Mouse (Mus musculus) urinary bladder, postnatal 10 days (tissue): ENCODE data around the gene Grin1.
"Not testable (repeated sequence)": the region's sequence is repeated elsewhere in the genome, so short reads cannot be mapped to it uniquely, and the experiment has no call there.

ENCODE experiments used
- DNase-seq: peaks from one replicate; pipeline ENCODE4 v3.0.0; 2022; ENCODE audit warnings: low spot score

Grin1 gene

GRCm38 (mm10) chr2:25286837-25287636 is 31.9 kb downstream of the Grin1 start:
- no peak for DNase-seq

GRCm38 (mm10) chr2:25286314-25286713 is 32.7 kb downstream of the Grin1 start:
- no peak for DNase-seq

GRCm38 (mm10) chr2:25285551-25285950 is 33.4 kb downstream of the Grin1 start:
- DNase-seq = no peak

GRCm38 (mm10) chr2:25278928-25279882 is 39.8 kb downstream of the Grin1 start:
- DNase-seq = no peak

DNA sequence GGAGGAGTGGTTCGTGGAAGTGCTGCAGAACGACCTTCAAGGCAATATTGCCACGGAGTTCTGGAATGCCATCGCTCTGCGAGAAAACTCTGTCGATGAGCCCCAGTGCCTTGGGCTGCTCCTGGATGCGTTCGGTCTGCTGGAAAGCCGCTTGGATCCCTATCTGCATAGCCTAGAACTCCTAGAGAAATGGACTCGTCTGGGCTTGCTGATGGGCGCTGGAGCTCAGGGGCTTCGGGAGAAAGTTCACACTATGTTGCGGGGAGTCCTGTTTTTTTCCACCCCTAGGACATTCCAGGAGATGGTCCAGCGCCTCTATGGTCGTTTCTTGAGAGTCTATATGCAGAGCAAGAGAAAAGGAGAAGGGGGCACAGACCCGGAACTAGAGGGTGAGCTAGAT is 46.0 kb downstream of the Grin1 start:
- no peak for DNase-seq

DNA sequence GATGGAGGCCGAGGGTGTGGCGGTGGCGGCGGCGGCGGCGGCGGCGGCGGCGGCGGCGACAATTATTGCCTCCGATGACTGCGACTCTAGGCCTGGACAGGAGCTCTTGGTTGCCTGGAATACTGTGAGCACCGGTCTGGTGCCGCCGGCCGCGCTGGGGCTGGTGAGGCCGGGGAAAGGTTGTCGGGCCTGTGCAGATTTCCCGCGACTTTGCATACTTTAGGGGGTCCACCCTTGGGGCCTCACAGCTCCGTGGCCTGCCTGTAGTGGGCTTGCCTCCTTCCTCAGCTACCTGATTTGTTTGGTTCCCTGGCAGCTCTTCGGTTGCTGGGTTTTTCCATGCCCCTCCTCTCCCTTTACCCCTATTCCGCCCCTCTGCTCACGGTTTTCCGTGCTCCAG is 46.5 kb downstream of the Grin1 start:
- no peak for DNase-seq

GRCm38 (mm10) chr2:25271827-25272511 is 47.0 kb downstream of the Grin1 start, which contains the start of the genes Ssna1 and Anapc2:
Ssna1 (minus strand) TSS chr2:25272438.
Anapc2 (plus strand) TSS chr2:25272478.
- DNase-seq = peak; percentile 95

- no peak for DNase-seq
Measured at GRCm38 (mm10) chr2:25267746-25268309, 51.2 kb downstream of the Grin1 start.

GRCm38 (mm10) chr2:25267241-25267640 is 51.7 kb downstream of the Grin1 start:
- DNase-seq = no peak

DNA sequence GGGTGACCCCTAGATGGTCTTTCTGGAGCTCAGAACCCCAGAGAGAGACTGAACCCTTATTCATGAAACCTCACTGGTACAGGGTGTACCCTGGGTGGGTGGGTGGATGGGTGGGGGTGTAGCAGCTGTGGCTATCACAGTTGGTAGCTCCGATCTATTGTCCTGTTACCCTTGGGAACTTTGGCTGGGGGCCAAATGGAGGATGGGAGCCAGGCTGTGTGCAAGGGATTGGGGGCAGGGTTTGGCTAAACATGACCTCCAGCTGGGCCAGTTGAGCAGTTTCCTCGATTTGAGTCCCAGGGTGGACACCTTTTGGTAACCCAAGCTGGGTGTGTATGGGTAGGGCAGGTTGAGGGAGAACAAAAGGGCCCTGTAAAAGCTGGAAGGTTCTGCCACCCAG is 52.3 kb downstream of the Grin1 start:
- DNase-seq = no peak

- DNase-seq = no peak
Measured at GRCm38 (mm10) chr2:25265897-25266656, 52.9 kb downstream of the Grin1 start.

- DNase-seq = no peak
Measured at GRCm38 (mm10) chr2:25264851-25265250, 54.1 kb downstream of the Grin1 start.

DNA sequence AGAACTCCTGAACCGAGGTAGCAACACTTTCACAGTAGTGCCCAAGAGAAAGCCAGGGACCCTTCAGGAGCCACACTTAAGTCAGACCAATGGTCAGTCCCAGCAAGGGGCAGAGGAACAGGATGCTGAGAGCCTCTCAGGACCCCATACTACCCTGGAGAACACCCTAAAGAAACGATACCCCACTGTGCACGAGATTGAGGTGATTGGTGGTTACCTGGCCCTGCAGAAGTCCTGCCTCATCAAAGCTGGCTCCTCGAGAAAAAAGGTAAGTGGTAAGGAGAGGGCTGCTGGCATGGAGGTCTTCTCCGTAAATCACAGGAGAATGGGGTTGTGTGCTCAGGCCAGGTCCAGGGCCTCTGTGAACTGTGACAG is 54.7 kb downstream of the Grin1 start:
- no peak for DNase-seq

DNA sequence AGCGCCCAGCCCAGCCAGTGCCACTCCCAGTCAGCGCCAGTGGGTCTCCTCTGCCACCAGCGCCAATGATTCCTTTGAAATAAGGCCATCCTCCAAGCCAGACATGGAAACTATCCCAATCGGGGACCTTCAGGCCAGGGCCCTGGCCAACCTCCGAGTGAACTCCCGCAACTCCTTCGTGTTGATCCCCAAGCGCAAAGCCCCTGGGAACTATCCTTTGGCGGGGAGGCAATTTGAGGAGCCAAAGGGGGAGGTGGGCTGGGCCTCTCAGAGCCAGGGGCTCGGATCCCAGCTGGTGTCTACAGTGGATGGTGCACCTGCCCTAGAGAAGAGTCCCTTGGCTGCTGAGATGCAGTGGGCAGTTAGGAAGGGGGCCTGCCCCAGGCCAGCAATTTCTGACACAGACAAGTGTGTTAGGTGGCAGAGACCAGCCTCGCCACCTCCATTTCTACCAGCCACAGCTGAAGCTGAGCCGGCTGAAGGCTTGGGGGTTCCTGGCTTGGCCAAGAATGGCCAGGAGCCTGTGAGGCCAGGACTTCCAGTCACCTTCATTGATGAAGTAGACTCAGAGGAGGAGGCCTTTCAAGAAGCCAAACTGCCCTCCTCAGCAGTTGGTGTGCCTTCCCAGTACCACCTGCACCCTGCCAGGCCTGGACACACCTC is 55.2 kb downstream of the Grin1 start:
- no peak for DNase-seq

DNA sequence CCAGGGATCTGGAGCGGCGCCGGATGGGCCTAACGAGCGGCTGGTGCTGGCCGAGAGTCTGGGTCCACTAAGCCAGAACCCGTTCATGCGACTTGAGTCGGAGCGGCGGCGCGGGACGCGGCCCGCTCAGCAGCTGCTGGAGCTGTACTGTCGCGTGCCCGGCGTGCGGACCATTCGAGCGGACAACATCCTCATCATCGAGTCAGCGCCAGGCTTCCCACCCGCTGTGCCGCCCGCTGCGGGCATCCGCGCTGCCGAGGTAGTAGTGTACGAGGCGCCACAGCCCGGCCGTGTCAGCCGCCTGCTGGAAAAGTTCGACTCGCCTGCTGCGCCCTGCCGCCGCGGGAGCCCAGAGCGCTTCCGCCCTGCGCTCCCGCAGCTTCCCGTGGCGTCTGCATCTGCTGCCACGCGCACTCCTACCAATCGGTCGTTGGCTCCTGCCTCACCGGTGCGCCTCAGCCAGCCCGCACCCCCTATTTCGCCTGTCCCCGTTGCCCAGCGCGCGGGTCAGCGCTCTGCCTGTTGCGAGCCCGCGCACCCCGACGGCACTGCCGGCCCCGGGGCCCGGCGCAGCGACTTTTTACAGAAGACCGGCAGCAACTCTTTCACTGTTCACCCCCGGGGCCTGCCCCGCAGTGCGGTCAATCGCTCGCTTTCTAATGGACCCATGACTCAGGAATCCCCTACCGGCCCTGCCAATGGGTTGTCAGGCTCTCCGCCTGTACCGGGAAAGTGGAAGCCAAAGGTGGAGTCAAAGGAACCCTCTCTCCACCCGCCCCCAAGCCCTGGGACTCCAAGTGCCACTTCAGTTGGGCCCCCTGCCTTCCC is 56.0 kb downstream of the Grin1 start:
- DNase-seq = no peak

DNA sequence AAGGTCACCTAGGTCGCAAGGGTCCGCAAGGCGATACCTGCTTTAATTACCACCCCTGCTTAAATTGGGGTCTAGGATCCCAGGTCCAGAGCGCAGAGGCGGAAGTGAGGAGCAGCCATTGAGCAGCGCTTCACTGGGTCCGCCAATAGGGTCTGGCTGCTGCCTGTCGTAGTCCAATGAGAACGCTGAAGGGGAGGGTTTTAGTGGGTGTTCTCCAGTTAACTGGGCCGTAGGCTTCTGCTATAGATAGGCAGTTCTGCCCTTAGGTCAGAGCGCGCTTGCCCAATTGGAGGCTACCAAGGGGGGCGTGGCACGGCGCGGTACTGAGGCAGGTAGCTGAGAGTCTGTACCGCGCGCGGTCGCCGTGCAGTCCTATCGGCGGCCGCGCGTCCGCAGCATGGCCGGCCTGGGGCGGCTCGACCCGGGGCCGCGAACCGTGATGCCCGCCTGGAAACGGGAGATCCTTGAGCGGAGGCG is 56.7 kb downstream of the Grin1 start, which contains the start of gene Tprn:
Gene Tprn, plus strand, starts transcription at position 328 of the 477 bp plus-strand sequence.
- DNase-seq = peak; percentile 84

GRCm38 (mm10) chr2:25261870-25262269 is 57.1 kb downstream of the Grin1 start:
- DNase-seq = no peak

DNA sequence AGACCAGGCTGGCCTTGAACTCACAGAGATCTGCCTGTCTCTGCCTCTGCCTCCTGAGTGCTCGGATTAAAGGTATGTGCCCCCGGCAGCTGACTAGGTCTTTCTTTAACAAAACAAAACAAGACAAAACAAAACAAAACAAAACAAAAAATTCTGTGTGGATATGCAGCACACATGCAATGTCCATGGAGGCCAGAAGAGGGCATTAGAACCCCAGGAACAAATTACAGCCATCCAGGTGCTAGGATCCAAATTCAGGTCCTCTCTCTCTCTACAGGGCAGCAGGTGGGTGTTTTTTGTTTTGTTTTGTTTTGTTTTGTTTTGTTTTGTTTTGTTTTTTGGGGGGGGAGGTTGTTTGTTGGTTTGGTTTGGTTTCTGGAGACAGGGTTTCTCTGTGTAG is 60.1 kb downstream of the Grin1 start:
- DNase-seq = no peak

DNA sequence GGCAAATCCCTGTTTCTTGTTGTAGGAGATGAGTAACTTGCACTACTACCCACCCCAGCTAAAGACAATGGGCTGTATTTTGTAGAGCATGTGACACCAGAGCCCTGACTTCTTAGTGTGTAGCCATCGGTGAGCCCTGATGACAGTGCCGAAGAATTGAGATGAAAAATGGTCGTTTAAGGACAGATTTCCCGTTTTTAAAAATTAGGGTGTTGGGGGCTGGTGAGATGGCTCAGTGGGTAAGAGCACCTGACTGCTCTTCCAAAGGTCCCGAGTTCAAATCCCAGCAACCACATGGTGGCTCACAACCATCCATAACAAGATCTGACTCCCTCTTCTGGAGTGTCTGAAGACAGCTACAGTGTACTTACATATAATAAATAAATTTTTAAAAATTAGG is 61.7 kb downstream of the Grin1 start:
- not testable (repeated sequence) for DNase-seq
